Mouse (Mus musculus) ovary, postnatal 14 days (tissue): ENCODE data around the gene Vsir.

Experiments used
- DNase-seq: peaks from one replicate; pipeline ENCODE4 v3.0.0; 2022; ENCODE audit warnings: low spot score

Gene Vsir

GRCm38 (mm10) chr10:60346701-60347405 lies at the start of gene Vsir:
Gene Vsir, plus strand, starts transcription at chr10:60346851.
- peak; percentile 79 for DNase-seq

DNA sequence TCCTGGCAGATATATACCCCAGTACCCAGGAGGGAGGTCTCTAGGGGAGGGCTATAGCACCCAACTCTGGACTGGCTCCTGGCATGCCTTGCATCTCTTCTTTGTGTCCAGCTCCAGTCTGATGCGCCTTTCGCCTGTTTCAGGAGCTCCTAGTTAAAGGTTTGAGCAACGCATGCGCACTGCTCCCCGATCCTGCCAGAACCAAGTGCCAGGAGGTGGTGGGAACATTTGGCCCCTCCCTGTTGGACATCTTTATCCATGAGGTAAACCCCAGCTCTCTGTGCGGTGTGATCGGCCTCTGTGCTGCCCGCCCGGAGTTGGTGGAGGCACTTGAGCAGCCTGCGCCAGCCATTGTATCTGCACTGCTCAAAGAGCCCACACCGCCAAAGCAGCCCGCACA lies 47.0 kb upstream of the Vsir start:
- DNase-seq, result no peak

DNA sequence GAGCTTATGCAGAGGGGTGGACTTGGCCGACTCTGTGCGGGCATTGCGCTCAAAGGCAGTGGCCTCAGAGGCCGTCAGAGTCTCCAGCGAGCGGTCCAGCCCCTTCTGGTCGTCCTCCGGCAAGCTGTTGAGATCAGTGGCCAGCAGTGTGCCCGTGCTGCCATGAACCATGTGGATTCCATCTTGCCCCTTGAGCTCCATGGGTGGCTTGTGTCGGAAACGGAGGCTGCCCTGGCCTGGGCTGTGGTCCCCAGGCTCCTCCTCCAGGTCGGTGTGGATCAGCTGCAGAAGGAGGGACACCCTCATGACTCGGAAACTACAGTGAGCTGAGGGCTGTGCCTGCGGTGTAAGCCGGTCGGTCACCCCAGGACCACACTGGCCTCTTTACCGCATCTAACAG lies 43.2 kb upstream of the Vsir start:
- DNase-seq, result no peak

- peak; percentile 64 for DNase-seq
Measured at GRCm38 (mm10) chr10:60304854-60305628, 41.6 kb upstream of the Vsir start.

GRCm38 (mm10) chr10:60310629-60311028 lies 36.0 kb upstream of the Vsir start:
- no peak for DNase-seq

GRCm38 (mm10) chr10:60313606-60314005 lies 33.0 kb upstream of the Vsir start:
- DNase-seq, result no peak

- DNase-seq, result no peak
Measured at GRCm38 (mm10) chr10:60316166-60316565, 30.5 kb upstream of the Vsir start.

DNA sequence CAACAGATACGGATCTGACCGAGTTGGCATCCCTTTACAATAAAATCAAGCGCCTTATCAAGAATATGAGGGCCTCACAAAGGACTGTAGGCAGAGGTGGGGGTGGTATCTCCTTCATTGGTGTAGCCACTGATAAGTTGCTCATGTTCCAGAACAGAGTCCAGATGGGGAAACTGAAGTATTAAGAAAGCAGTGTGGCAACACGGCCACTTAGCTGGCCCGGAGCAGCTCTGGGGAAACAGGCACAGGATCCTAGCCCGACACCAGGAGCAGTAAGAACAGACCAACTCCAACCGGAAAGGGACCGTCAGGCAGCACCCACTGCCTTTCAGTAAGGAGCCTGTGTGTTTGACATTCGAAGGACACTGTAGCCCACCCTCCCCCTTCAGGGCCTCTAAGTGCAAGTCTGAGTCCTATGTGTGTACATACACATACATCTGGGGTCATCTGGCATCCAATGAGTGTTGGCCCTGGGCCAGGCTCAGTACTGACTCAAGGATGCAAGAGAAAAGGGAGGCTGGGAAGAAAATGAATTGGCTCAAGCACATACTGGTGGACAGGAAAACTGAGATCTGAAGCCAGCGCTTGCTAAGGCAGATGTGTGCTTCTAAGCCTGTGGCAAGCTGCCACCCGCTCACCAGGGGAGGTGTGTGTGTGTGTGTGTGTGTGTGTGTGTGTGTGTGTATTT lies 17.5 kb upstream of the Vsir start:
- no peak for DNase-seq

DNA sequence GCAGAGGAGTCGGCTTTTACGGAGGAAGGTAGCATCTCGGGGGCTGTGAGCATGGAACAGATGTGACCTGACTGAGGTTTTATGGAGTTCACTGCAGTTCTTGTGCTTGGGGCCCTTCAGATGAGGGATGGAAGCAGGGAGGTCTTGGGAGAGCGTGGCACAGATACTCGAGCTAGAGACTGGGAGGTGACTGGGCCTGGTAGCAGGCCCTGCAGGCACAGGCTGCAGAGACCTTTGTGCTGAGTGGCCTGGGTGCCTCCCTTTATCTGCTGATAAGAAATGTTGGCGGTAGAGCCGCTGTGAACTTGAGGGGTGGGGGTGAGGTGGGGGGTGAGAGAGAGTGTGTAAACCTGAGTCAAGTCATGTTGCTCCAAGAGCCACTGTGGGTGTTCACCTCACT lies 12.1 kb upstream of the Vsir start:
- DNase-seq, result no peak

DNA sequence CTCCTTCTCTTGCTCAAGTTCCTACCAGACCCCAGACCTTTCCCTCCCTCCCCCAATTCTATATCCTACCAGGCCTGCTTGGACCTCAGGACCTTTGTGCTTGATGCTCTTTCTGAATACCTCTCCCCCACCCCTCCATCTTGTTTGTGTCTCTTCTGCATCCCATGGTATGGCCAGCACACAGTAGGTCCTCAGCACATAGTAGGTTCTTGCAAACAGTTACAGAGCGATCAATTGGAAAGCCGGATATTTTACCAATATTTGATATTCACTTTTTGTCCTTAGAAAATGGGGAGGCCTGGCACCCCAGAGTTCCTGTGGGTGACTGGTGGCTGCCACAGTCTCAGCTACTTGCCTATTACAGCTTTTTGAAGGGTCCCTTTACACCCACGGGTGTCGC lies 11.6 kb upstream of the Vsir start:
- no peak for DNase-seq

DNA sequence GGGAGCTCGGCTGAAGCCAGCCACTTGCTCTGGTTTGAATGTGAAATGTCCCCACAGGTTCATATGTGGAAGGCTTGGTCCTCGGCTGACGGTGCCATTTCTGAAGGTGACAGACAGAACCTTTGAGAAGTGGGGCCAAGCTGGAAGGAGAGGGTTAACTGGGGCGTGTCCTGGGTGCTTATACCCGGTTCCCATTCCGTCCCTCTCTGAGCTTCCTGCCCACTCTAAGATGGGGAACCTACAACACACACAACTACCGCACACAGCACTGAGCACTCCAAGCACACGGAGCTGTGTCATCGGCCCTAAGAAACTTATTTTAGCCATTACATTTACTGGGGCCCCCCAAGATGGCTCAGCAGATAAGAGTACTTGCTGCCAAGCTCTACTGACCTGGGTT lies 5.1 kb upstream of the Vsir start:
- no peak for DNase-seq

DNA sequence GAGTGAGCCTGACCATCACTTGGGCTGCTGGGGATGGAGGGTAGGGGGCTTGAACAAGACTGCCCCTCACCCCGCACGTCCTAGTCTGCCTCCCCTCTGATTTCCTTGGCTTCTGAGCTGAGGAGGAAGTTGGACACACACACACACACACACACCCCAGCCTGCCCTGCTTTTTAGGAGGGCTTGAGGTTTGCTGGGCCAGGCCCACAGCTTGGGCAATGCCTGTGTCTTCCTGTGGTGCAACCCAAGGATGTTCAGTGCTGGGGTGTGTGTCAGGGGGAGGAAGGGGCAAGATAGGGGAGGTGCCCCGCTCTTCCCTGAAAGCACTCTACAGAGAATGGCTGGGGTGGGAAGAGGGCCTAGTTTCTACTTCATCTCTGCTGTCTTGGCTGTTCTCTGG lies 2.5 kb upstream of the Vsir start:
- no peak for DNase-seq

DNA sequence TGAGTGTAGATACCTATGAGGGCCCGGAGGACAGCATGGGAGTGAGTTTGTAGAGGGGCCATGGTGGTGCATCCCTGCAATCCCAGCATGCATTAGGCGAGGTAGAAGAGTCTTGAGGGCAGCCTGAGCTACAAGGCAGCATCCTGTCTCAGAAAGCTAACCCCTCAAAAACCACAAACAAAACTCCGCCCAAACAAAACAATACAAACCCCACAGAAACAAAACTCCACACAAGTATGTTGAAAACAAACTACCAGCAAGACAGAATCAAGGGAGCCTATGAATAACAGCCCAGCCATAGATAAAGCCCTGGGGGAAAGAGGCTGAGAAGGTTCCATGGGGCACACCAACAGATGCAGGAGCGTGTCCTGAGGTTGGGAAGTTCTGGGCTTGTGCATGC lies 595 bp upstream of the Vsir start:
- no peak for DNase-seq

DNA sequence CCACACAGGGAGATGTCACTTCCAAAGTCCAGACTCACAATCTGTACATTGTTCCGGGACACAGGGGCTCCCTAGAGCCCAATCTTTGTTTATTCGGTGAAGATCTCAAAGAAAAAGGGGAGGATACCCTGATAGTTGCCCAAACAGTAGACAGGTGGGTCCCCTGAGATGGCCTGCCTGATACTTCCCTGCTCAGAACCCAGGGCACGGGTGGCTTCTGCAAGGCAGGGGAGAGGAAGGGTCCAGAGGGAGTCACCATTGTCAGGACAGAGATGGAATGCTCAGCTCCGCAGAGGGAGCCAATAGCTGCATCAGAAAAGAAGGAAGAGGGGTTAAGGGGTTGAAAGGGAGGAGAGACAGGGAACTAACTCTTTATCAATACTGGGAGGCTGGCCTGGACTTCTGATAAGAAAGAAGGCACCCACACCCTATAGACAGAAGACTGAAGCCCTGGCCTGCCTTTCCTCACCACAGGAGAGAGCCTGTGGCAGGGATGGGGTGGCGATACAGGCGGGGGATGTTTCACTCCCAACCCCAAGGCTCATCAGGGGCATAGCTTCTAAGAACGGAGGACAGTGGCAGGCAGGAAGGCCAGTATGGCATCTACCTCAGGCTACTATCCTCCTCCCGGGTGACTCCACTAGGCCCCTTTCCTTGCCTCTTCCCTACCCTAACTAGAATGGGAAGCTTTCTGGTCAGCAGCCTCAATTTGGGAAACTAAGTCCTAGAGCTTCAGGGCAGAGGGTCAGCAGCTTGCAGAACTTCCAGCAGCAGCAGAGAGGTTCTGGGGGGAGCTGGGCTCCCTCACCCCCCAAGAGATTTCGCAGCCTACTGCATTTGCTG lies 1.3 kb downstream of the Vsir start:
- DNase-seq, result no peak

DNA sequence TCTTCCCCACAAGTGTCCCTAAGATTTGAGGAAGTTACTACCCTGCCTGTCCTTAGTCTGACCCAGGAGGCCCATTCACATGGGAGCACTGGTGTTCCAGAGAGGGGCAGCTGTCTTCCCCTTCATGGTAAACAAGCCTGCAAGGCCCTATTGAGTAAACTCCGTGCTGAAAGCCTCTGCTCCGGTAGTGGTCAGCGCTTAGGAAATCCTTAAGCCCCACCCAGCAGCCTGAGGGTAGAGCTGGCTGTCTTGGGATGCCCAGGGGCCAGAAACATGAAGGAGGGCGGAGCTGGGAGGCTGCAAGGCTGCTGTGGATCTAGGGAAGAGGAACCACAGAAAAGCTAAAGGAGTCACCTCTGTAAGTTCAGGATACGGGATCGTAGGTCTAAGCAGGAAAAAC lies 2.4 kb downstream of the Vsir start:
- no peak for DNase-seq

GRCm38 (mm10) chr10:60349644-60350043 lies 3.0 kb downstream of the Vsir start:
- no peak for DNase-seq

DNA sequence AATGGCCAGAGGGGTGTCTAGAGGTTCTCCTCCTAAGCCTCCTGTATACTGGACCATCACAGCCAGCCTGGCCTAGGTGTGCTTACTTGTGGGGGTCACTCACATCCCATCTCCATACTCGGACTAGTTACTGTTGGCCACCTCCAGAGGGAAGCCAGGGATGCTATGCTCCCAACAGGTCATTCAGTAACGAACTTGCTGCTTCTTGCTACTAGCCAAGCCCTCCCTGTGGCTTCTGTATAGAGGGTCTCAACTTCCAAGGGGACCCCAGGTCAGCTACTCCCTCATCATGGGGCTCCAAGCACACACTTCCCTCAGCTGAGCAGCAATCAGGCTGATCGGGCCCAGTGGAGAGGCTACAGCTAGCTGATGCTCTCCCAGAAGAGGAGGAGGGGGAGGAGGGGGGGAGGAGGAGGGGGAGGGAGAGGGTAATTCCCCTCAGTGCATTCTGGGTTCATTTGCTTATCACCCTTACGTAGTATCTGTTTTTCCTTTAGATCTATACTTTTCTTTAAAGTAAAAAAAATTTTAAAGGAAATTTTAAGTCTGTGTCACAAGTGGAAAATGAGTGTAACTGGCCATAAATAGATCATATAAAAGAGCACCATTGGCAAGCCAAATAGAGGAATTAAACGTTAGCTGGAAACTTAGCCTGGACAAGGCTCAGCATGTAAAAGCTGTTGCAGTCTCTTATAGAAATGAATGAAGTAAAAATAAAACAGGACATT lies 3.6 kb downstream of the Vsir start:
- DNase-seq, result no peak

- DNase-seq, result peak; percentile 93
Measured at GRCm38 (mm10) chr10:60350805-60351167, 4.1 kb downstream of the Vsir start.

- no peak for DNase-seq
Measured at GRCm38 (mm10) chr10:60351248-60351647, 4.6 kb downstream of the Vsir start.

DNA sequence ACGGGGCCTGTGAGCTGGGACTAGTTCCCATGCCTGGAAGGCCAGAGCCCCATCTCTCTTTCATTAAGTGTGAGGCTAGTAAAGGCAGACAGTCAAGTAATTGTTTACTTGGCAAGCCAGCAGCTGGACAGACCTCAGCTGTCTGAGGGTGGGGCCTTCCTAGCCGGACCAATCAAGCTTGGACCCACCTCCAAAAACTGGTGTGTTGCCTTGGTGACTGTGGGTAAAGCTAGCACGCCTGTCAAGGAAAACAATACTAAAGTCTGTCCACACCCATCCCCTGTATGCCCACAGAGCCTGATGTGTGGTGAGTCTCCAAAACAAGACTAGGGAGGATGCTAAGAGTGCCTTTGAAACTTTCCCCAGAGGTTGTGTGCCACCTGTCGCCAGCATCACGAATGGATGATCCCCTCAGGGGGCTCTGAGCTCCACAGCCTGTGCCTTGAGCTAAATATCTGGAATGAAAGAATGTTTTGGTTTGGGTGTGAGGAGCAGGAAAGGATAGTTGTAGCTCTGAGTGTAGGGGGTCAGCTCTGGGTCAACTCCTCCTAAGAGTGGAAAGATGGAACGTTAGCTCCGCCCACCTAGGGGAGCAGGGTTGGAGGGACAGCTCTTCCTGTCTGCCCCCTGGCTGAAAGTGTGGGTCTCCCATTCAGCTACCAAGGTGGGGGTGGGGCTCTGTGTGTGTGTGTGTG lies 5.3 kb downstream of the Vsir start:
- DNase-seq, result peak; percentile 52
